Mouse (Mus musculus): Measurements from ENCODE around the gene Polr2a. TPM values are rescaled to one million over a fixed set of nuclear protein-coding genes. Genes with fewer than 3 reads are reported as not detected.

Gene Polr2a
- polyA plus RNA-seq, 2 experiments, result 14.3 to 19.5 TPM

GRCm38 (mm10) chr11:69712954-69713672, 45.3 kb downstream of the Polr2a start:
- Histone ChIP-seq H3K27ac (no peak overlapping the region), H3K27me3 (ENCODE audit: control insufficient read depth, insufficient read depth, low read length) (no peaks in the 10 kb centered on the region), H3K4me3 (ENCODE audit: insufficient read depth in 1 of 2, low read depth in 2 of 2, low read length in 2 of 2) (no peak overlapping the region), H3K4me2 (ENCODE audit: low read depth) (no peak overlapping the region), H3K36me3 (replicated peaks; ENCODE audit: control insufficient read depth, insufficient read depth, low read depth) (no peaks in the 10 kb centered on the region), H3K4me1 (replicated peaks; ENCODE audit: control insufficient read depth in 2 of 2, insufficient read depth in 2 of 2, low read length in 1 of 2) (peaks cover 22 to 24% of the 10 kb centered on the region in 2 experiments), H3K9me3 (ENCODE audit: control insufficient read depth, low read length) (no peaks in the 10 kb centered on the region), H3K9ac (replicated peaks) (no peak overlapping the region)
- 80% methylated on average over 20 of the region's 20 CpGs for WGBS (ENCODE audit: insufficient replicate concordance)
- TF ChIP-seq EP300 (IDR thresholded peaks at IDR 0.05; ENCODE audit: low read depth) (no peak), CTCF (IDR thresholded peaks at IDR 0.05; ENCODE audit: low read depth) (no peak)
- DNase-seq (ENCODE audit: low read depth in 3 of 3, low spot score in 3 of 3), result no peak
- no peak for ATAC-seq (ENCODE audit: insufficient read depth)

- H3K4me2 ChIP-seq (ENCODE audit: low read depth), result no peak overlapping the region
- ATAC-seq (ENCODE audit: insufficient read depth) (no peak), DNase-seq (ENCODE audit: low read depth in 3 of 3, low spot score in 3 of 3) (no peak)
- no peaks in the 10 kb centered on the region for H3K36me3 ChIP-seq (replicated peaks; ENCODE audit: control insufficient read depth, insufficient read depth, low read depth)
- WGBS (ENCODE audit: insufficient replicate concordance), result 67% methylated on average over 2 of the region's 2 CpGs
- no peak for TF ChIP-seq EP300 (IDR thresholded peaks at IDR 0.05; ENCODE audit: low read depth)
- TF ChIP-seq CTCF (IDR thresholded peaks at IDR 0.05; ENCODE audit: low read depth), result no peak
- H3K4me3 ChIP-seq (ENCODE audit: insufficient read depth in 1 of 2, low read depth in 2 of 2, low read length in 2 of 2), result no peak overlapping the region
- no peak overlapping the region for H3K27ac ChIP-seq
- no peaks in the 10 kb centered on the region for H3K9me3 ChIP-seq (ENCODE audit: control insufficient read depth, low read length)
- peaks cover 12 to 15% of the 10 kb centered on the region in 2 experiments for H3K4me1 ChIP-seq (replicated peaks; ENCODE audit: control insufficient read depth in 2 of 2, insufficient read depth in 2 of 2, low read length in 1 of 2)
- 0 out of 2 replicates have a peak overlapping the region, but pooled peaks have one; percentile 3 for H3K9ac ChIP-seq (replicated peaks)
- no peaks in the 10 kb centered on the region for H3K27me3 ChIP-seq (ENCODE audit: control insufficient read depth, insufficient read depth, low read length)
These were observed 47.4 kb downstream of the Polr2a start for GRCm38 (mm10) chr11:69711082-69711481.

GRCm38 (mm10) chr11:69710470-69710869, 48.0 kb downstream of the Polr2a start:
- H3K9ac ChIP-seq (replicated peaks), result peak overlapping the region; percentile 24; the same call in 1 of the 2 replicates
- no peaks in the 10 kb centered on the region for H3K36me3 ChIP-seq (replicated peaks; ENCODE audit: control insufficient read depth, insufficient read depth, low read depth)
- peaks cover 12 to 16% of the 10 kb centered on the region in 2 experiments for H3K4me1 ChIP-seq (replicated peaks; ENCODE audit: control insufficient read depth in 2 of 2, insufficient read depth in 2 of 2, low read length in 1 of 2)
- ATAC-seq (ENCODE audit: insufficient read depth) (0 out of 2 replicates have a peak, but pooled peaks have one; percentile 29), DNase-seq (ENCODE audit: low read depth in 3 of 3, low spot score in 3 of 3) (no peak)
- H3K9me3 ChIP-seq (ENCODE audit: control insufficient read depth, low read length), result no peaks in the 10 kb centered on the region
- H3K4me2 ChIP-seq (ENCODE audit: low read depth), result no peak overlapping the region
- peak overlapping the region; percentile 54 for H3K27ac ChIP-seq
- WGBS (ENCODE audit: insufficient replicate concordance), result 58% methylated on average over 3 of the region's 3 CpGs
- no peaks in the 10 kb centered on the region for H3K27me3 ChIP-seq (ENCODE audit: control insufficient read depth, insufficient read depth, low read length)
- no peak overlapping the region for H3K4me3 ChIP-seq (ENCODE audit: insufficient read depth in 1 of 2, low read depth in 2 of 2, low read length in 2 of 2)
- TF ChIP-seq CTCF (IDR thresholded peaks at IDR 0.05; ENCODE audit: low read depth) (no peak), EP300 (IDR thresholded peaks at IDR 0.05; ENCODE audit: low read depth) (no peak)

- peak; percentile 43 for TF ChIP-seq EP300 (IDR thresholded peaks at IDR 0.05; ENCODE audit: low read depth)
- no peak for TF ChIP-seq CTCF (IDR thresholded peaks at IDR 0.05; ENCODE audit: low read depth)
- Histone ChIP-seq H3K36me3 (replicated peaks; ENCODE audit: control insufficient read depth, insufficient read depth, low read depth) (no peaks in the 10 kb centered on the region), H3K4me1 (replicated peaks; ENCODE audit: control insufficient read depth in 2 of 2, insufficient read depth in 2 of 2, low read length in 1 of 2) (peaks cover 12 to 16% of the 10 kb centered on the region in 2 experiments), H3K9ac (replicated peaks) (peak overlapping the region; percentile 24), H3K4me2 (ENCODE audit: low read depth) (no peak overlapping the region), H3K4me3 (ENCODE audit: insufficient read depth in 1 of 2, low read depth in 2 of 2, low read length in 2 of 2) (no peak overlapping the region), H3K27ac (peak overlapping the region; percentile 54), H3K27me3 (ENCODE audit: control insufficient read depth, insufficient read depth, low read length) (no peaks in the 10 kb centered on the region), H3K9me3 (ENCODE audit: control insufficient read depth, low read length) (no peaks in the 10 kb centered on the region)
- DNase-seq (ENCODE audit: low read depth in 3 of 3, low spot score in 3 of 3) (no peak), ATAC-seq (ENCODE audit: insufficient read depth) (peak; percentile 45; the same call in 1 of the 2 replicates)
- WGBS (ENCODE audit: insufficient replicate concordance), result 40% methylated on average over 11 of the region's 11 CpGs
These were observed 48.6 kb downstream of the Polr2a start for GRCm38 (mm10) chr11:69709554-69710446.
